Mouse (Mus musculus): ENCODE measurements around the gene Rtn4ip1. TPM values are rescaled to one million over a fixed set of nuclear protein-coding genes. Genes with fewer than 3 reads are reported as not detected.

Rtn4ip1 gene
- total and polyA plus RNA-seq, 3 experiments: 11.6 to 23.5 TPM; not detected in 1

DNA sequence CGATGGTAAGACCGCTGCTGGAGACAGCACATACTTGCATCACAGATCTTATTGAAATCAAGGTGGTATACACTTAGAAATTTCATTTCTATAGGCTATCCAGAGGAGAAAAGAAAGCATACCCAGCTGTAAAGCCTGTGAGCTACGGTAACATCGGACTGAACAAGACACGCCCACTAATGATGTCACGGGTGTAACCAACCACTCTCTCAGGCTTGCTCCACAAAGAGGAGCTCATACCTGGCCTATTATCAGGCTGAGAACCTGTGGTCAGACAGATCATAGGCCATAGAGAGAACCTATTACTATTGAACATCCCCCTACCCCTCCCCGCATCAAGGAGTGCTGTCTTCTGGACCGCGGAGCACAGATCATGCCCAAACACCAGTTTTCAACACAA lies 45.7 kb upstream of the Rtn4ip1 start:
- Histone ChIP-seq H3K4me1 (ENCODE audit: control insufficient read depth in 1 of 2, insufficient read depth in 2 of 2, low read length in 2 of 2) (peaks cover 3 to 22% of the 10 kb centered on the region in 2 experiments; a peak in 3 of 4 replicates), H3K36me3 (ENCODE audit: control insufficient read depth in 1 of 2, insufficient read depth in 2 of 2, low read length in 2 of 2) (peaks cover 0 to 21% of the 10 kb centered on the region in 2 experiments; a peak in 2 of 4 replicates), H3K4me3 (ENCODE audit: control insufficient read depth in 1 of 2, insufficient read depth in 1 of 2, low read depth in 2 of 2, low read length in 2 of 2) (peak overlapping the region in 1 of 2 experiments; percentile 19; a peak in 2 of 4 replicates), H3K27me3 (ENCODE audit: control insufficient read depth in 1 of 2, insufficient read depth in 2 of 2, low read length in 2 of 2) (no peaks in the 10 kb centered on the region), H3K9me3 (replicated peaks; ENCODE audit: insufficient read depth, low read length) (no peaks in the 10 kb centered on the region), H3K27ac (ENCODE audit: control insufficient read depth, low read depth, low read length) (peak overlapping the region; percentile 42), H3K9ac (ENCODE audit: control insufficient read depth, low read depth, low read length, poor library complexity, severe bottlenecking) (no peak overlapping the region), H3K79me2 (ENCODE audit: control insufficient read depth, insufficient read depth, low read length, poor library complexity) (no peaks in the 10 kb centered on the region; the same call in 1 of the 2 replicates)
- DNase-seq (ENCODE audit: low read depth, low spot score): peak; percentile 62
- TF ChIP-seq ZMIZ1 (IDR thresholded peaks at IDR 0.05; ENCODE audit: low read depth, low read length) (no peak), RAD21 (IDR thresholded peaks at IDR 0.05; ENCODE audit: low read depth, low read length) (no peak), EP300 (IDR thresholded peaks at IDR 0.05; ENCODE audit: low read depth in 1 of 2, low read length in 2 of 2) (no peak)

DNA sequence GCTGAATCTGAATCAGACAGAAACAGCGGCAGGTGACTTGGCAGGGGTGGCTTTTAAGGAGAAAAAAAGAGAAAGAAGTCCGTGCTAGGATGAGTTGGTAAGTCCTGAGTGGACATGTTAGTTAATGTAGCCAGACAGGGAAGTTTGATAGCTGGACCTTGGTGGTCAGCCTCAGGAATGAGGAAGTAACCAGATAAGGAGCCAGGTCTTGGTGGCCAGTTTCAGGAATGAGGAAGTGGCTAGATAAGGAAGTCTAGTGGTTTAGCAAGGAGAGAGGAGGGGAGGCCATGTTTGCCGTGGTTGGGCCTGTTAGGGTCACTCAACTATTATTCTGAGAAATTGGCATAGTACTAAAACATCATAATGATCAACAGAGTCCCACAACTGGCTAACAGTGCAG lies 45.3 kb upstream of the Rtn4ip1 start:
- H3K79me2 ChIP-seq (ENCODE audit: control insufficient read depth, insufficient read depth, low read length, poor library complexity): no peaks in the 10 kb centered on the region; the same call in 1 of the 2 replicates
- peak overlapping the region; percentile 42 for H3K27ac ChIP-seq (ENCODE audit: control insufficient read depth, low read depth, low read length)
- peaks cover 0 to 19% of the 10 kb centered on the region in 2 experiments; a peak in 2 of 4 replicates for H3K36me3 ChIP-seq (ENCODE audit: control insufficient read depth in 1 of 2, insufficient read depth in 2 of 2, low read length in 2 of 2)
- peak; percentile 37; the same call in 1 of the 2 replicates for TF ChIP-seq ZNF384 (IDR thresholded peaks at IDR 0.05; ENCODE audit: low read depth, low read length)
- TF ChIP-seq TCF12 (IDR thresholded peaks at IDR 0.05; ENCODE audit: low read depth, low read length): 0 out of 2 replicates have a peak, but pooled peaks have one; percentile 25
- no peak for TF ChIP-seq BHLHE40 (IDR thresholded peaks at IDR 0.05; ENCODE audit: borderline replicate concordance, low read depth, low read length)
- 0 out of 2 replicates have a peak, but pooled peaks have one; percentile 18 for TF ChIP-seq MAFK (IDR thresholded peaks at IDR 0.05; ENCODE audit: borderline replicate concordance, low read depth, low read length)
- peak; percentile 65 for TF ChIP-seq JUND (IDR thresholded peaks at IDR 0.05; ENCODE audit: low read depth, low read length)
- TF ChIP-seq EP300 (IDR thresholded peaks at IDR 0.05; ENCODE audit: low read depth in 1 of 2, low read length in 2 of 2): peak; percentile 86 to 98
- TF ChIP-seq ELF1 (IDR thresholded peaks at IDR 0.05; ENCODE audit: low read depth, low read length): 0 out of 2 replicates have a peak, but pooled peaks have one; percentile 26
- TF ChIP-seq ETS1 (IDR thresholded peaks at IDR 0.05; ENCODE audit: low read depth, low read length): peak; percentile 60; the same call in 1 of the 2 replicates
- TF ChIP-seq MAZ (IDR thresholded peaks at IDR 0.05; ENCODE audit: low read depth, low read length): no peak
- TF ChIP-seq RCOR1 (IDR thresholded peaks at IDR 0.05; ENCODE audit: low read depth, low read length): peak; percentile 80
- TF ChIP-seq TAL1 (IDR thresholded peaks at IDR 0.05; ENCODE audit: low read length): peak; percentile 50
- 0 out of 2 replicates have a peak, but pooled peaks have one; percentile 28 for TF ChIP-seq CHD2 (IDR thresholded peaks at IDR 0.05; ENCODE audit: low read length)
- peak; percentile 91 for TF ChIP-seq GATA1 (IDR thresholded peaks at IDR 0.05; ENCODE audit: low read depth, low read length)
- TF ChIP-seq NRF1 (IDR thresholded peaks at IDR 0.05; ENCODE audit: insufficient read depth, low read depth, low read length, poor library complexity, severe bottlenecking): no peak
- H3K4me1 ChIP-seq (ENCODE audit: control insufficient read depth in 1 of 2, insufficient read depth in 2 of 2, low read length in 2 of 2): peaks cover 3 to 18% of the 10 kb centered on the region in 2 experiments; a peak in 3 of 4 replicates
- H3K4me3 ChIP-seq (ENCODE audit: control insufficient read depth in 1 of 2, insufficient read depth in 1 of 2, low read depth in 2 of 2, low read length in 2 of 2): peak overlapping the region in 1 of 2 experiments; percentile 19; a peak in 2 of 4 replicates
- peak; percentile 80 for DNase-seq (ENCODE audit: low read depth, low spot score)
- H3K9ac ChIP-seq (ENCODE audit: control insufficient read depth, low read depth, low read length, poor library complexity, severe bottlenecking): no peak overlapping the region
- H3K27me3 ChIP-seq (ENCODE audit: control insufficient read depth in 1 of 2, insufficient read depth in 2 of 2, low read length in 2 of 2): no peaks in the 10 kb centered on the region
- H3K9me3 ChIP-seq (replicated peaks; ENCODE audit: insufficient read depth, low read length): no peaks in the 10 kb centered on the region
